Mouse (Mus musculus) limb, embryonic 10.5 days (tissue): Measurements from ENCODE around the gene Gm21988. TPM values are rescaled to one million over a fixed set of nuclear protein-coding genes. Genes with fewer than 3 reads are reported as not detected.
A peak's percentile ranks its signal among the peaks of the same experiment; 100 is the strongest.

Experiments used
- DNase-seq: peaks from one replicate; pipeline ENCODE4 v3.0.0-alpha.2; 2017; ENCODE audit warnings: low spot score
- H3K27ac ChIP-seq: fragments of 300-500 bp; sonication (generic); 2 replicates; pipeline ENCODE4 v1.5.1; 2016; ENCODE audit warnings: mild to moderate bottlenecking
- H3K27me3 ChIP-seq: fragments of 300-500 bp; sonication (generic); 2 replicates; pipeline ENCODE4 v1.6.1; 2016; ENCODE audit warnings: low read depth, mild to moderate bottlenecking; ENCODE audit not compliant: poor library complexity, severe bottlenecking
- H3K36me3 ChIP-seq: fragments of 300-500 bp; sonication (generic); 2 replicates; pipeline ENCODE4 v1.6.1; 2016; ENCODE audit warnings: mild to moderate bottlenecking, moderate library complexity
- H3K4me1 ChIP-seq: fragments of 300-500 bp; sonication (generic); 2 replicates; pipeline ENCODE4 v1.6.1; 2016
- H3K4me3 ChIP-seq: fragments of 300-500 bp; sonication (generic); 2 replicates; pipeline ENCODE4 v1.5.1; 2016; ENCODE audit warnings: mild to moderate bottlenecking, moderate library complexity
- H3K9me3 ChIP-seq: fragments of 300-500 bp; sonication (generic); replicated peaks from 2 replicates; pipeline ENCODE4 v1.6.1; 2016; ENCODE audit warnings: mild to moderate bottlenecking
- WGBS: fragments of 180-500 bp; shearing (Covaris S2); methylation state at CpG from one replicate; pipeline ENCODE4 v1.1.7; 2016; 5-methylcytosine and 5-hydroxymethylcytosine counted together
- polyA plus RNA-seq: library from polyadenylated mRNA; unstranded; fragments of >200 nt; fragmentation: Nextera tagmentation; extraction: Ambion mirVana; gene quantifications from 2 replicates; pipeline ENCODE4 v1.2.1, GENCODE M21; 2016

Gm21988 gene
- polyA plus RNA-seq, 1 experiment from 2014 or later: 9.7 TPM

DNA sequence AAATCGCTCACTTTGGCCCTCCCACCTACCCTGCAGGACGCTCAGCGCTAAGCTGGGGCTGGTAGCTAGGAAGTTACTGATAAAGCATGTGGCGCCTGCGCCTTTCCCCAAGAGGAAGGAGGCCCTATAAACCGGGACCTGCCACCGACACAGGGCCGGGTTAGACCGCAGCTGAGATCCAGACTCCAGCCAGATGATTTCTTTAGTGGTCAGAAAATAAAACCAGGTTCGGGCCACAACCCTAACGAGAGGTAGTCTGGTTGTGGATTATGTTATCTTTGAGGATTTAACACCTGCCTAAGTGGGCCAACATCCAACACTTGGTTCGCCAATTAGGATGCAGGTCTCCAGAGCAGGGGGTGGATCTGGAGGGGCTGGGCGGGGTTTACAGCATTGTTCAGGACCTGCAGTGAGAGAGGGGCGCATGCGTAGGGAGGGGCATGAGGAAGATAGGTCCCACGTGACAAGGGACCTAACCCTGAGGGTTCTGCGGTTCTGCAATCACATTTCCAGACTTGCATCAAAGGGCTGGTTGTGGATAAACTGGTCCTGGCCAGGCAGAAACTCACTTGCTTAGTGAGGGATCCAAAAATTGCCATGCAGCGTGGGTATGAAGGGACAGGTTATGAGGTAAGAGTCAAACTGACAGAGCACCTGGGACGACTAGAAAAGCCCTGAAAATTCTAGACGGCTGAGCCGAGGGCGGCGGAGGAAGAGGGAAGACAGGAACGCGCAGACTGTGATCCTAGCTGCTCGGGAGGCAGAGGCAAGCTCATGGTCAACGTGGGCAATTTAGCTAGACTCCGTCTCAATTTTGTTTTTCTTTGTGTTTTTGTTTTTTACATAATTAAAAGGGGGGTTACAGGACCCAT is 18.7 kb downstream of the Gm21988 start, which contains the start of gene Slc16a13:
TSS of gene Slc16a13 (minus strand) at position 334 of the 872 bp plus-strand sequence.
- peak; percentile 92 for DNase-seq
- Histone ChIP-seq H3K27me3 (peaks cover 69% of the 10 kb centered on the region), H3K9me3 (no peaks in the 10 kb centered on the region), H3K27ac (peak within 1 kb of the TSS; percentile 88), H3K4me3 (peak within 1 kb of the TSS; percentile 62), H3K4me1 (peaks cover 41% of the 10 kb centered on the region), H3K36me3 (peaks cover 20% of the 10 kb centered on the region)
- under 1% methylated on average over 28 of the region's 28 CpGs for WGBS

DNA sequence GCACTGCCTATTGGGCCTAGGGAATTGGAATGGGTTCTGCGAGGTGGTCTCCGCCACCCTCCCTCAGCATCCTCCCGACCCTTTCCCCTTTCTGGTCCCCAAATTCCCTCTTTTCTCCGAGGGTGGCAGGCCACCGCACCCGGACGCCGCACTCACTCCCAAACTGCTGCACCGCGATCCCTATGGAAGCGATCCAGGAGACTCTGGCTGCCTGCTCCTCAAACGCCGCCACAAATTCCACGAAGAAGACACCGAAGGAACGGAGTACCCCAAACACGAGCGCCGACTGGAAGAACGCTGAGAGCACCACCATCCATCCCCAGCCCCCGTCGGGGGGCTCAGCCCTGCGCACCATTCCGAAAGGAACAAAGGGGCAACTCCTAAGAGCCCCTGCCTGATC is 19.3 kb downstream of the Gm21988 start:
- peak overlapping the region; percentile 62 for H3K4me3 ChIP-seq
- H3K27ac ChIP-seq: peak overlapping the region; percentile 88
- no peaks in the 10 kb centered on the region for H3K9me3 ChIP-seq
- H3K4me1 ChIP-seq: peaks cover 43% of the 10 kb centered on the region
- no peak for DNase-seq
- H3K27me3 ChIP-seq: peaks cover 69% of the 10 kb centered on the region
- H3K36me3 ChIP-seq: peaks cover 20% of the 10 kb centered on the region
- 3% methylated on average over 24 of the region's 24 CpGs for WGBS

DNA sequence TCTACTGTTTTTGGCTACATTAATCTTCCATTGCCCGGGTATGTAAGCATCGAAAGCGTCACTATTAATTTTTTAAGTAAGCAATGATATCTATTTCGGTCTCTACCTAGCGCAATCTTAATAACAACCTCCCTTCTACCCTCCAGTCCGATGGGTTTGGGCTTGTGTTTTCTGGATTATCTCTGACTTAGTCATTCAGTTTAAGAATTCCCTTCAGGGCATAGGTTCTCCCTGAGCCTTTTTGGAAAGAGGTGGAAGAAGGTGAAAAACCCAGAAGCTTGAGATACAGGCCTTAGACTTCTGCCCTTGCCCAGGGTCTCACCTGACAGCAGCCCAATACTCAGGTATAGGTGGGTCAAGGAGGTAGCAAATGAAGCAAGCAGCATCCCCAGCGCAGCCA is 19.8 kb downstream of the Gm21988 start:
- Histone ChIP-seq H3K4me1 (peaks cover 48% of the 10 kb centered on the region), H3K27me3 (peaks cover 69% of the 10 kb centered on the region), H3K9me3 (no peaks in the 10 kb centered on the region), H3K27ac (peak overlapping the region; percentile 88), H3K4me3 (peak overlapping the region; percentile 62), H3K36me3 (peaks cover 20% of the 10 kb centered on the region)
- WGBS: 63% methylated on average over 7 of the region's 7 CpGs
- DNase-seq: no peak

DNA sequence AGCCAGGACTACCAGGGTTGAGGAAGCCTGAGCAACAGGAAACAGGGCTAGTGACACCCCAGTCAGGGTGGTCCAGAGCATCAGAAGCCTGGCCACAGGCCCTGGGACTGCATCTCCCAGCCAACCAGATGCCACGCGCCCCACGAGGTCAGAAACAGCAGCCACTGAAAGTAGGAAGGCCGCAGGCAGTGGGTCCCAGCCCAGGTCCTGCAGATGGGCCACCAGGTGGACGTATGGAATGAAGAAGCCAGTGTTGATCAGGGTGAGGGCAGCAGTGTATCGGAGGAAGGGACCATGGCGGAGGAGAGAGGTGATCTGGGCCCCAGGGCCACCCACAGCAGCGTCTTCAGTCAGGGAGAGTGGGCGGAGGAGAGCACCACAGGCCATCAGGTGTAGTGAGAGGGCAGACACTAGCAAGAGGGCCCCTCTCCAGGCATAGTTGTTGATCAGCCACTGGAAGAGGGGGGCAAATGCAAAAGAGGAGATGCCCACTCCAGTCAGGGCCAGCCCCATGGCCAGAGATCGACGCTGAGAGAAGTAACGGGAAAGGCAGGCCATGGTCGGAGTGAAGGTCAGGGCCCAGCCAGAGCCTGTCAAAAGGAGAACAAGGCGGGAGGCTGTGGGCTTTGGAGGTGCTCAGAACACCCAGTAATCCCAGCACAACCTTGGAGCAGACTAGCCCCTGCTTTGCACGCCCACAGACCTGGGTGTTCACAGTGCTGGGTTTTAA is 20.7 kb downstream of the Gm21988 start:
- Histone ChIP-seq H3K27me3 (peaks cover 69% of the 10 kb centered on the region), H3K4me3 (no peak overlapping the region), H3K9me3 (no peaks in the 10 kb centered on the region), H3K4me1 (peaks cover 57% of the 10 kb centered on the region), H3K27ac (0 out of 2 replicates have a peak overlapping the region, but pooled peaks have one; percentile 2), H3K36me3 (peaks cover 20% of the 10 kb centered on the region)
- no peak for DNase-seq
- WGBS: 89% methylated on average over 15 of the region's 15 CpGs

DNA sequence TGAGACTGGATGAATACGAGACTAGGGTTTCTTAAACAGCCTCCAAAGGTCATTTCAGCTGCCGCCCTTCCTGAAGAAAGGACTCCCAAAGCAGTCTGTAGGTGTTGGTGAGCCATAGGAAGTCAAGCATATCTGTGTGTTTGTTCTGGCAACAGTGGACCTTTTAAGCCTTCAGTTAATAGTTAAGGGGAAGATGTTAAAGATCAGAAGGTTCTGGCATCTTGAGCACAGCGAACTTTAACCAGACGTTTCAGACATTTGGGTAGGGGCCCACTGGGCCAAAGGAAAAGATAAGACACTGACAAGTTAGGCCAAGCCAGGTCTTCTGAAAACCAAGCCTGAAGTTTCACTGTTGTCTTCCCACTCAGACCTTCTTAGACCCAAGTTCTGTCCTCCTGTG is 21.6 kb downstream of the Gm21988 start:
- H3K4me3 ChIP-seq: no peak overlapping the region
- no peak for DNase-seq
- no peak overlapping the region for H3K27ac ChIP-seq
- 88% methylated on average over 4 of the region's 4 CpGs for WGBS
- peaks cover 71% of the 10 kb centered on the region for H3K27me3 ChIP-seq
- H3K4me1 ChIP-seq: peaks cover 62% of the 10 kb centered on the region
- H3K9me3 ChIP-seq: no peaks in the 10 kb centered on the region
- H3K36me3 ChIP-seq: peaks cover 20% of the 10 kb centered on the region

DNA sequence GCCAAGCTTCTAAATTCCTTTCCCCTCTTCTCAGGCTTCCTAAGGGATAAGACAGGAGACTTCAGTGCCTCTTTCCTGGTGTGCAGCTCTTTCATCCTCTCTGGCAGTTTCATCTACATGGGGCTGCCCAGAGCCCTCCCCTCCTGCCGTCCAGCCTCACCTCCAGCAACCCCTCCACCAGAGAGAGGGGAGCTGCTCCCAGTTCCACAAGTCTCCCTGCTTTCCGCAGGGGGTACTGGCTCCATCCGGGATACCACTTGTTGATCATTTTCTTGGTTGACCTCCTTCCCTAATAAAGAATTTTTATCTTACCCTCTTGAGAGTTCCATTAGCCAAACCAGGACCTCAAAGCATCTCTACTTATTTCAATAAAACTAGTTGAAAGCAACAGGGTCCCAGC is 23.5 kb downstream of the Gm21988 start:
- 60% methylated on average over 3 of the region's 3 CpGs for WGBS
- H3K4me1 ChIP-seq: peaks cover 48% of the 10 kb centered on the region
- H3K36me3 ChIP-seq: peaks cover 20% of the 10 kb centered on the region
- H3K27me3 ChIP-seq: peaks cover 78% of the 10 kb centered on the region
- H3K27ac ChIP-seq: no peak overlapping the region
- no peaks in the 10 kb centered on the region for H3K9me3 ChIP-seq
- no peak overlapping the region for H3K4me3 ChIP-seq
- DNase-seq: no peak

DNA sequence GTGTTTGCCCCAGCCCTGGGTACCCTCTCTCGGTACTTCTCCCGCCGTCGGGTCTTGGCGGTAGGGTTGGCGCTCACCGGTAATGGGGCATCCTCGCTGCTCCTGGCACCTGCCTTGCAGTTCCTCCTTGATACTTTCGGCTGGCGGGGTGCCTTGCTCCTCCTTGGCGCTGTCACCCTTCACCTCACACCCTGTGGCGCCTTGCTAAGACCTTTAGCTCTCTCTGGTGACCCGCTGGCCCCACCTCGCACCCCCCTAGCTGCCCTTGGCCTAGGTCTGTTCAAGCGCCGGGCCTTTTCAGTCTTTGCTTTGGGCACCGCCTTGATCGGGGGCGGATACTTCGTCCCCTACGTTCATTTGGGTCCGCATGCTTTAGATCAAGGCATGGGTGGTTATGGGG is 24.3 kb downstream of the Gm21988 start:
- peaks cover 20% of the 10 kb centered on the region for H3K36me3 ChIP-seq
- DNase-seq: no peak
- 11% methylated on average over 22 of the region's 22 CpGs for WGBS
- peaks cover 81% of the 10 kb centered on the region for H3K27me3 ChIP-seq
- peak overlapping the region; percentile 48 for H3K4me3 ChIP-seq
- peaks cover 43% of the 10 kb centered on the region for H3K4me1 ChIP-seq
- no peak overlapping the region; the same call in 1 of the 2 replicates for H3K27ac ChIP-seq
- no peaks in the 10 kb centered on the region for H3K9me3 ChIP-seq

DNA sequence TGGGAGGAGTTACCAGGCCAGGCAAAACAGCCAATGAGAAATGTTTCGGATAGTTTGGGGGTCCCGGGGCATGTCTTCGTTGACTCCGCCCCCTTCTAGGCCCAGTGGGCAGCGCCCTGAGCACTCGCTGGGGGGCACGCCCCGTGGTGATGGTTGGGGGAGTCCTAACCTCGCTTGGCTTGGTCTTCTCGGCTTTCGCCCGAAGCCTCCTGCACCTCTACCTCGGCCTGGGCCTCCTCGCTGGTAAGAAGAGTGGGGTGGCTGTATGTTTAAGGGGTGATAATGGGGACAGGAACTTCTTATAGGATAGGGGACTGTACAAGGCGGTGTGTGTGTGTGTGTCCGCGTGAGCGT is 24.8 kb downstream of the Gm21988 start:
- 4% methylated on average over 18 of the region's 18 CpGs for WGBS
- Histone ChIP-seq H3K27ac (0 out of 2 replicates have a peak overlapping the region, but pooled peaks have one; percentile 38), H3K27me3 (peaks cover 81% of the 10 kb centered on the region), H3K4me1 (peaks cover 39% of the 10 kb centered on the region), H3K9me3 (no peaks in the 10 kb centered on the region), H3K4me3 (peak overlapping the region; percentile 48), H3K36me3 (peaks cover 20% of the 10 kb centered on the region)
- no peak for DNase-seq

DNA sequence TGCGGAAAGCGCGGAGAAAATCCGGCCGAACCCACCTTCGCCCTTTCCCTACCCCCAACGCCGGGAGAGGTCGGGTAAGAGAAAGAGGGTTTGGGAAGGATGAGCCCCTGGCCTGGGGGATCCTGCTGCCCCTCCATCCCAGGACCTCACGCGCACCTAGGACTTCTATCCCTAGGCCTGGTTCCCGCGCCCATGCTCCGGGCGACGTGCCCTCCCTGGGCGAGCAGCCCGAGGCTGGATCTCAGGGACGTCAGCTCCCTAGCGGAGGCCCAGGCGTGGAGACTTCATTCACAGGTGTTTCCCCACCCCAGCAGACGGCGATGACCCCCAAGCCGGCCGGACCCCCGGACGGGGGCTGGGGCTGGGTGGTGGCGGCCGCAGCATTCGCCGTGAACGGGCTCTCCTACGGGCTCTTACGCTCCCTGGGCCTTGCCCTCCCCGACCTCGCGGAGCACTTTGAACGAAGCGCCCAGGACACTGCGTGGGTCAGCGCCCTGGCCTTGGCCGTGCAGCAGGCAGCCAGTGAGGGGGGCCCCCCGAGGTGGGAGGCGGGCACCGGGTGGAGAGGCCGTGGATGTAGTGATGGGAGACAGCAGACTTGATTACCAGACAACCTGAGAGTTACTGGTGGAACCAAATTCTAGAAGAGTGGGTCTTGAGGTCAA is 25.3 kb downstream of the Gm21988 start:
- 2% methylated on average over 46 of the region's 46 CpGs for whole genome bisulfite sequencing
- peaks cover 20% of the 10 kb centered on the region for H3K36me3 ChIP-seq
- peaks cover 34% of the 10 kb centered on the region for H3K4me1 ChIP-seq
- H3K27me3 ChIP-seq: peaks cover 81% of the 10 kb centered on the region
- H3K9me3 ChIP-seq: no peaks in the 10 kb centered on the region
- peak; percentile 62 for DNase-seq
- H3K27ac ChIP-seq: peak overlapping the region; percentile 38; the same call in 1 of the 2 replicates
- H3K4me3 ChIP-seq: peak overlapping the region; percentile 48

DNA sequence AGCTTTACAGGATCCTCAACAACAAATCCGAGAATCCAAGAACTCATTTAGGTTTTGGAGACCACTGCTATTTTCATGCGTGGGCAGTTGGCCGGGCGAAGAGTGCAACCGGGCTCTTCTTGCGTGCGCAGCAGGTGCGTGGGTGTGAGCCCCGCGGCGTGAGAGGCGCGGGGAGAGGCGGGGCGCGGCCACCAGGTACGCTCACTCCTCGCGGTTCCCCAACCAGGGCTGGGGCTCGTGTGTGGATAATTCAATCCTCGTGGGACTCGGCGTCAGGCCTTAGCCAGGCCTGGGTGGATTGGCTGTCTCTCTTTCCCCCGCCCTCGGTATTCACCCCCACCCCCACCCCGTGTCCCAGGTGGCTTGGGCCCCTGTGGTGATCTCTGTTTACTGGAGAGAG is 25.9 kb downstream of the Gm21988 start:
- no peak for DNase-seq
- WGBS: 10% methylated on average over 26 of the region's 26 CpGs
- H3K4me3 ChIP-seq: peak overlapping the region; percentile 48

DNA sequence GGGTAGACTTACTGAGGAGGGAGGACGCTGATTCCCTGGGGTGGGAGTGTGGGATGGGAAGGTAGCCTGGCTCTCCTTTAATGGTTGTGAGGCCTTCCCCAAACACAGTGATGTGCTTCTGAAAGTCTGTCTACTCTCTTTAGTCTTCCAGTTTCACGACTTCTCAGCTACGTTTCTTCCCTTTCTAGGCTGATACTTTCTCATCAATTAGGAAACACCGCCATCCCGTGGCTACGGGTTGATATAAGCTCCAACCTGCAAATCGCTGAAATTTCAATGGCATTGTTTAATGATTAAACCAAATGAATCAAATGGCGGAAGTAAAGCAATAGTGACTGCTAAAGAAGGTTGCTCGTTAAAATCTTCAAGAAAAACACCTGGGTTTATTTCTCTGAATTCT is 26.7 kb downstream of the Gm21988 start:
- H3K9me3 ChIP-seq: no peaks in the 10 kb centered on the region
- peak; percentile 48 for DNase-seq
- peaks cover 67% of the 10 kb centered on the region for H3K27me3 ChIP-seq
- H3K27ac ChIP-seq: no peak overlapping the region
- no peak overlapping the region for H3K4me3 ChIP-seq
- peaks cover 13% of the 10 kb centered on the region for H3K36me3 ChIP-seq
- peaks cover 24% of the 10 kb centered on the region for H3K4me1 ChIP-seq
- WGBS: 18% methylated on average over 9 of the region's 9 CpGs

More for the DNA sequence above, 25.9 kb downstream of the Gm21988 start:
- Histone ChIP-seq H3K36me3 (peaks cover 19% of the 10 kb centered on the region), H3K9me3 (no peaks in the 10 kb centered on the region), H3K27ac (no peak overlapping the region), H3K4me1 (peaks cover 28% of the 10 kb centered on the region), H3K27me3 (peaks cover 75% of the 10 kb centered on the region)

DNA sequence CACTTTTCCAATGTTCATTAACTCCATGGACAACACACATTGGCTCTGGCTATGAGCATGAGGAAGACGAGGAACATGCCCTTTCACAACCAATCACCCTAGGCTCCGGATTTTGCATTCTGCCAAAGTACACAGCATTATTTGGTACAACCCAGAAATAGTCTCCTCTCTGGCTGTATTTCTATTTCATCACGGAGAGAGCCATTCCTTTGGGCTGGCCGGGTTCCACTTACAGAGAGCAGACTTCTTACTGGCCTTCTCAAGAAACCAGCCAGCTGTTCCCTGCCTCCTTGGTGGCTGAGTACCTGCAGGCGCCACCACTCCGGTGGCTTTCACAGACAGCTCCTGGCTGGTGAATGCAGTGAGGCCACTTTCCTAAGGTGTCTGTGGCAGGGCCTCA is 27.2 kb downstream of the Gm21988 start, which contains the start of gene Slc16a11:
TSS of gene Slc16a11 (plus strand) at position 330 of the 400 bp plus-strand sequence.
- Histone ChIP-seq H3K4me3 (no peak within 1 kb of the TSS), H3K36me3 (peaks cover 8% of the 10 kb centered on the region), H3K9me3 (no peaks in the 10 kb centered on the region), H3K4me1 (peaks cover 24% of the 10 kb centered on the region), H3K27ac (no peak within 1 kb of the TSS), H3K27me3 (peaks cover 62% of the 10 kb centered on the region)
- 66% methylated on average over 6 of the region's 6 CpGs for WGBS
- DNase-seq: no peak
